Mouse (Mus musculus) intestine, embryonic 14.5 days (tissue): ENCODE measurements around the gene Gm42517. TPM values are rescaled to one million over a fixed set of nuclear protein-coding genes. Genes with fewer than 3 reads are reported as not detected.

Experiments used
- ATAC-seq: fragments of 200-750 bp; cut with Nextera tagmentation; replicated peaks from 2 replicates; pipeline ENCODE4 v1.8.0; 2017; ENCODE audit warnings: low read depth, moderate number of reproducible peaks, moderate TSS enrichment, moderate library complexity; ENCODE audit not compliant: low FRiP score, low TSS enrichment
- DNase-seq: peaks from one replicate; pipeline ENCODE4 v3.0.0-alpha.2; 2018; ENCODE audit warnings: low spot score
- H3K27ac ChIP-seq: fragments of 300-500 bp; sonication (generic); 2 replicates; pipeline ENCODE4 v1.5.1; 2014; ENCODE audit warnings: low read depth, mild to moderate bottlenecking, control low read depth
- H3K27me3 ChIP-seq: fragments of 300-500 bp; sonication (generic); replicated peaks from 2 replicates; pipeline ENCODE4 v1.6.1; 2014; ENCODE audit warnings: low read length, control low read depth; ENCODE audit not compliant: control insufficient read depth, insufficient read depth
- H3K36me3 ChIP-seq: fragments of 300-500 bp; sonication (generic); 2 replicates; pipeline ENCODE4 v1.6.1; 2014; ENCODE audit warnings: low read length, control low read depth; ENCODE audit not compliant: control insufficient read depth, insufficient read depth
- H3K4me1 ChIP-seq: fragments of 300-500 bp; sonication (generic); replicated peaks from 2 replicates; pipeline ENCODE4 v1.6.1; 2014; ENCODE audit warnings: low read length, control low read depth, mixed read lengths; ENCODE audit not compliant: control insufficient read depth, insufficient read depth
- H3K4me2 ChIP-seq: fragments of 300-500 bp; sonication (generic); 2 replicates; pipeline ENCODE4 v1.6.1; 2014; ENCODE audit warnings: low read length
- H3K4me3 ChIP-seq: fragments of 300-500 bp; sonication (generic); 2 replicates; pipeline ENCODE4 v1.5.1; 2014; ENCODE audit warnings: low read depth, low read length, control low read depth, mixed read lengths
- H3K9ac ChIP-seq: fragments of 300-500 bp; sonication (generic); 2 replicates; pipeline ENCODE4 v1.6.1; 2014; ENCODE audit warnings: mild to moderate bottlenecking, low read length
- H3K9me3 ChIP-seq: fragments of 300-500 bp; sonication (generic); 2 replicates; pipeline ENCODE4 v1.6.1; 2016; ENCODE audit warnings: low read length, control low read depth; ENCODE audit not compliant: control insufficient read depth
- WGBS: fragments of 180-500 bp; shearing (Covaris S2); extraction: QIAGEN DNeasy Blood & Tissue Kit; methylation state at CpG from one replicate; pipeline ENCODE4 v1.1.7; 2014; 5-methylcytosine and 5-hydroxymethylcytosine counted together
- polyA plus RNA-seq: library from polyadenylated mRNA; unstranded; fragments of >200 nt; fragmentation: Nextera tagmentation; extraction: Ambion mirVana; gene quantifications from 2 replicates; pipeline ENCODE4 v1.2.1, GENCODE M21; 2014

Gm42517 gene
- polyA plus RNA-seq, 1 experiment from 2014 or later, result not detected

- no peak overlapping the region for H3K4me2 ChIP-seq
- WGBS, result 91% methylated on average over 4 of the region's 4 CpGs
Observed at GRCm38 (mm10) chr5:108343680-108344170, 24.0 kb downstream of the Gm42517 start.

GRCm38 (mm10) chr5:108338049-108338448 lies 29.7 kb downstream of the Gm42517 start:
- H3K9me3 ChIP-seq, result no peaks in the 10 kb centered on the region
- DNase-seq, result no peak
- no peaks in the 10 kb centered on the region for H3K27me3 ChIP-seq
- peaks cover 39% of the 10 kb centered on the region for H3K36me3 ChIP-seq
- no peak overlapping the region for H3K4me3 ChIP-seq
- no peak overlapping the region for H3K4me2 ChIP-seq
- no peak overlapping the region for H3K27ac ChIP-seq
- 68% methylated on average over 3 of the region's 3 CpGs for WGBS
- ATAC-seq, result no peak
- no peaks in the 10 kb centered on the region for H3K4me1 ChIP-seq
- H3K9ac ChIP-seq, result no peak overlapping the region

More at GRCm38 (mm10) chr5:108343680-108344170, 24.0 kb downstream of the Gm42517 start:
- Histone ChIP-seq H3K36me3 (peaks cover 52% of the 10 kb centered on the region; the same call in 1 of the 2 replicates), H3K27ac (no peak overlapping the region), H3K9ac (no peak overlapping the region), H3K9me3 (no peaks in the 10 kb centered on the region), H3K4me1 (no peaks in the 10 kb centered on the region), H3K4me3 (no peak overlapping the region), H3K27me3 (no peaks in the 10 kb centered on the region)
- DNase-seq, result no peak
- ATAC-seq, result no peak

GRCm38 (mm10) chr5:108337385-108337784 lies 30.3 kb downstream of the Gm42517 start:
- DNase-seq, result no peak
- Histone ChIP-seq H3K27me3 (no peaks in the 10 kb centered on the region), H3K36me3 (peaks cover 38% of the 10 kb centered on the region), H3K4me1 (no peaks in the 10 kb centered on the region), H3K9ac (no peak overlapping the region), H3K27ac (no peak overlapping the region), H3K4me2 (no peak overlapping the region), H3K9me3 (no peaks in the 10 kb centered on the region), H3K4me3 (no peak overlapping the region)
- ATAC-seq, result no peak
- 49% methylated on average over 4 of the region's 4 CpGs for WGBS

GRCm38 (mm10) chr5:108331051-108331450 lies 36.7 kb downstream of the Gm42517 start:
- DNase-seq (no peak), ATAC-seq (no peak)
- H3K4me2 ChIP-seq, result no peak overlapping the region
- H3K4me3 ChIP-seq, result no peak overlapping the region
- 95% methylated on average over 1 of the region's 1 CpGs for WGBS
- H3K4me1 ChIP-seq, result no peaks in the 10 kb centered on the region
- no peak overlapping the region for H3K9ac ChIP-seq
- no peaks in the 10 kb centered on the region for H3K9me3 ChIP-seq
- no peaks in the 10 kb centered on the region for H3K27me3 ChIP-seq
- peaks cover 50% of the 10 kb centered on the region for H3K36me3 ChIP-seq
- H3K27ac ChIP-seq, result no peak overlapping the region

Other genes starting within 250 kb of the Gm42517 start
- gene Tmed5, start 235.3 kb downstream of the Gm42517 start, polyA plus RNA-seq, result 41.4 and 47.2 TPM in 2 replicates
- 8.6 and 11.1 TPM in 2 replicates for gene Ccdc18, start 235.0 kb downstream of the Gm42517 start, polyA plus RNA-seq
- gene Dr1, start 99.0 kb downstream of the Gm42517 start, polyA plus RNA-seq, result 42.4 and 45.0 TPM in 2 replicates
- 3.0 and 3.3 TPM in 2 replicates for gene Pigg, start 55.3 kb downstream of the Gm42517 start, polyA plus RNA-seq
- 0.19 and 0.34 TPM in 2 replicates for gene Pde6b, start 20.5 kb upstream of the Gm42517 start, polyA plus RNA-seq
- 452 and 522 TPM in 2 replicates for gene Atp5k, start 66.5 kb upstream of the Gm42517 start, polyA plus RNA-seq
- 0.07 and 0.50 TPM in 2 replicates for gene Mfsd7a, start 81.0 kb upstream of the Gm42517 start, polyA plus RNA-seq
- 20.9 and 24.9 TPM in 2 replicates for gene Pcgf3, start 93.3 kb upstream of the Gm42517 start, polyA plus RNA-seq
- 3.1 and 3.2 TPM in 2 replicates for gene Cplx1, start 182.1 kb upstream of the Gm42517 start, polyA plus RNA-seq